ENCODE assay signal across 27 mouse cellular contexts in genomic region chr11:76064411-76064810, GRCm38 (mm10). TPM values are rescaled to one million over a fixed set of nuclear protein-coding genes. Genes with fewer than 3 reads are reported as not detected.
DNase-seq lines count a peak whose midpoint lies in the region; ATAC-seq and TF ChIP-seq lines count a peak whose summit lies in the region.
"Had no signal": no experiment of that assay in that cellular context is flagged by ENCODE, and none has a peak within 500 bp of the region (broad histone marks: within the 10 kb centered on the region; RNA-seq: fewer than 3 reads in every experiment).

No protein-coding gene starts in this region.

- H3K36me3 ChIP-seq in liver, embryonic 11.5 days (ENCODE audit: control insufficient read depth, insufficient read depth, low read length), result no peaks in the 10 kb centered on the region
- H3K36me3 ChIP-seq: liver, embryonic 15.5 days had no signal

- TF ChIP-seq CTCF in bone marrow, adult 2 months (IDR thresholded peaks at IDR 0.05; ENCODE audit: control insufficient read depth, insufficient read depth, low read length), result no peak

- H3K9ac ChIP-seq in liver, embryonic 11.5 days (ENCODE audit: low read depth, low read length), result no peak overlapping the region
- H3K9ac ChIP-seq: embryonic facial prominence, embryonic 15.5 days; limb, embryonic 15.5 days; liver, embryonic 15.5 days; lung, embryonic 15.5 days had no signal

- peak overlapping the region; percentile 52; the same call in 1 of the 2 replicates for H3K27ac ChIP-seq in bone marrow, adult 2 months (ENCODE audit: control insufficient read depth, insufficient read depth, low read depth, low read length, poor library complexity)
- no peak overlapping the region for H3K27ac ChIP-seq in liver, embryonic 11.5 days (ENCODE audit: low read depth, low read length)
- H3K27ac ChIP-seq: embryonic facial prominence, embryonic 15.5 days; heart, embryonic 10.5 days; hindbrain, postnatal 0 days; limb, embryonic 15.5 days; liver, embryonic 15.5 days; lung, embryonic 15.5 days had no signal

- H3K4me3 ChIP-seq in bone marrow, adult 2 months (replicated peaks; ENCODE audit: control insufficient read depth, low read depth, low read length), result no peak overlapping the region
- H3K4me3 ChIP-seq in liver, embryonic 11.5 days (ENCODE audit: low read depth, low read length), result no peak overlapping the region
- H3K4me3 ChIP-seq: embryonic facial prominence, embryonic 15.5 days; heart, embryonic 10.5 days; limb, embryonic 15.5 days; liver, embryonic 15.5 days; lung, embryonic 15.5 days; myocyte had no signal

- H3K27me3 ChIP-seq in liver, embryonic 11.5 days (replicated peaks; ENCODE audit: control insufficient read depth, insufficient read depth, low read length), result no peaks in the 10 kb centered on the region
- H3K27me3 ChIP-seq: embryonic facial prominence, embryonic 15.5 days; limb, embryonic 15.5 days; liver, embryonic 15.5 days; lung, embryonic 15.5 days had no signal

- intact Hi-C loops in heart, postnatal 10 days (cut with DNase I), result no loop called here

- DNase-seq in heart, adult 11 months, result peak; percentile 89
- no peak for DNase-seq in heart, postnatal 10 days
- DNase-seq in frontal cortex, postnatal 14 days (ENCODE audit: low spot score in 2 of 2), result no peak
- no peak for DNase-seq in layer of hippocampus, postnatal 25 days (ENCODE audit: extremely low spot score in 1 of 2, low spot score in 1 of 2)
- DNase-seq in liver, embryonic 11.5 days (ENCODE audit: low spot score), result no peak
- DNase-seq: adrenal gland, adult 8-10 months; cerebellum, adult 9-10 months; gastrocnemius, postnatal 36 days; kidney, adult 11 months; kidney, postnatal 4 days; left cerebral cortex, postnatal 4 days; lung, postnatal 36 days; thymus, adult 18-20 months; thymus, postnatal 4 days had no signal

- H3K9me3 ChIP-seq in liver, embryonic 11.5 days (ENCODE audit: control insufficient read depth, low read length), result no peaks in the 10 kb centered on the region
- H3K9me3 ChIP-seq: embryonic facial prominence, embryonic 15.5 days; G1E; heart, embryonic 10.5 days; limb, embryonic 15.5 days; liver, embryonic 15.5 days; lung, embryonic 15.5 days had no signal

- WGBS in bone marrow, adult 2 months, result 10% methylated on average over 7 of the region's 7 CpGs
- WGBS in liver, embryonic 11.5 days, result 68% methylated on average over 7 of the region's 7 CpGs

- peak; percentile 97 for ATAC-seq in megakaryocyte, adult 5-6 weeks (ENCODE audit: poor library complexity, severe bottlenecking)
- ATAC-seq in liver, embryonic 11.5 days (replicated peaks; ENCODE audit: low FRiP score), result no peak
- ATAC-seq: activated CD4-positive, CD25-positive, alpha-beta regulatory T cell, adult 4 months; forebrain, embryonic 16.5 days; hindbrain, postnatal 0 days; midbrain, embryonic 16.5 days had no signal

- H3K4me1 ChIP-seq in bone marrow, adult 2 months (ENCODE audit: control insufficient read depth, insufficient read depth, low read length), result no peaks in the 10 kb centered on the region; the same call in 1 of the 2 replicates
- H3K4me1 ChIP-seq in liver, embryonic 11.5 days (replicated peaks; ENCODE audit: control insufficient read depth, insufficient read depth, low read length), result no peaks in the 10 kb centered on the region
- H3K4me1 ChIP-seq: liver, embryonic 15.5 days had no signal

- no peak for TF ChIP-seq POLR2A in bone marrow, adult 2 months (IDR thresholded peaks at IDR 0.05; ENCODE audit: borderline replicate concordance, control insufficient read depth, low read depth, low read length)

- H3K4me2 ChIP-seq in liver, embryonic 11.5 days, result no peak overlapping the region
- H3K4me2 ChIP-seq: embryonic facial prominence, embryonic 15.5 days; limb, embryonic 15.5 days; liver, embryonic 15.5 days; lung, embryonic 15.5 days had no signal

RNA-seq across cellular contexts. Expression of gene Rflnb, which starts 36.8 kb away (rescaled TPM):
- total RNA-seq in heart, postnatal 10 days (2021), result 10 to 100 TPM; 66.9 to 74.5 TPM
- 14.2 and 30.8 TPM in 2 replicates for polyA plus RNA-seq in bone marrow, adult 2 months (2011; ENCODE audit: insufficient read depth, insufficient read length, low replicate concordance, missing spikeins)
- 34.6 and 37.5 TPM in 2 replicates for total RNA-seq in megakaryocyte, adult 5-6 weeks (2015)
- 45.7 and 54.6 TPM in 2 replicates for total RNA-seq in megakaryocyte, adult 5-6 weeks (2017)
- total RNA-seq in layer of hippocampus, postnatal 25 days (2021), result 10 to 100 TPM in 1 of 2 experiments, 1 to 10 TPM in 1; 9.6 to 10.3 TPM
- 7.5 and 7.9 TPM in 2 replicates for polyA plus RNA-seq in liver, embryonic 11.5 days (2014; fragmentation: Nextera tagmentation; extraction: Ambion mirVana)
